Mouse (Mus musculus) lung, postnatal 36 days (tissue): ENCODE measurements around the gene Ccpg1.
A peak's percentile ranks its signal among the peaks of the same experiment; 100 is the strongest.

ENCODE experiments used
- DNase-seq: peaks from one replicate; pipeline ENCODE4 v3.0.0; 2022; ENCODE audit warnings: mixed read lengths

Ccpg1 gene

GRCm38 (mm10) chr9:73048927-73049326 lies 63.7 kb downstream of the Ccpg1 start:
- no peak for DNase-seq

GRCm38 (mm10) chr9:73049833-73050232 lies 64.6 kb downstream of the Ccpg1 start:
- DNase-seq = no peak

- no peak for DNase-seq
These were observed 65.4 kb downstream of the Ccpg1 start for GRCm38 (mm10) chr9:73050606-73051005.

- DNase-seq = peak; percentile 51
These were observed 70.2 kb downstream of the Ccpg1 start for GRCm38 (mm10) chr9:73055441-73055911.

GRCm38 (mm10) chr9:73059224-73059623 lies 74.0 kb downstream of the Ccpg1 start:
- no peak for DNase-seq

- DNase-seq = no peak
These were observed 78.5 kb downstream of the Ccpg1 start for GRCm38 (mm10) chr9:73063621-73064290.
